Mouse (Mus musculus): Measurements from ENCODE around the gene Qrich1. TPM values are rescaled to one million over a fixed set of nuclear protein-coding genes. Genes with fewer than 3 reads are reported as not detected.

Qrich1 gene
- polyA plus RNA-seq (2016; fragmentation: Nextera tagmentation; extraction: Ambion mirVana) = 156 and 159 TPM in 2 replicates

- peaks cover 24% of the 10 kb centered on the region for H3K4me1 ChIP-seq (replicated peaks)
Measured at GRCm38 (mm10) chr9:108516380-108517251, at the start of gene Qrich1. TSS of gene Qrich1 (plus strand) at chr9:108516806.

GRCm38 (mm10) chr9:108469430-108469829 is 47.2 kb upstream of the Qrich1 start:
- Histone ChIP-seq H3K9ac (replicated peaks) (no peak overlapping the region), H3K27ac (no peak overlapping the region), H3K9me3 (peaks cover 3% of the 10 kb centered on the region; the same call in 1 of the 2 replicates), H3K4me1 (replicated peaks) (no peaks in the 10 kb centered on the region), H3K36me3 (peaks cover 34% of the 10 kb centered on the region), H3K4me3 (replicated peaks) (no peak overlapping the region), H3K27me3 (no peaks in the 10 kb centered on the region), H3K4me2 (no peak overlapping the region)
- WGBS = 79% methylated on average over 5 of the region's 5 CpGs
- no peak for ATAC-seq (ENCODE audit: insufficient number of reproducible peaks, insufficient read depth, low FRiP score, low TSS enrichment, low read depth)

More at GRCm38 (mm10) chr9:108516380-108517251, at the start of gene Qrich1:
- ATAC-seq (ENCODE audit: insufficient number of reproducible peaks, insufficient read depth, low FRiP score, low TSS enrichment, low read depth) = peak; percentile 96
- WGBS = under 1% methylated on average over 51 of the region's 55 CpGs
- no peaks in the 10 kb centered on the region for H3K9me3 ChIP-seq
- peak within 1 kb of the TSS; percentile 63 for H3K4me3 ChIP-seq (replicated peaks)
- H3K27me3 ChIP-seq = no peaks in the 10 kb centered on the region
- H3K4me2 ChIP-seq = peak within 1 kb of the TSS; percentile 72
- peak within 1 kb of the TSS; percentile 99 for H3K27ac ChIP-seq
- peak within 1 kb of the TSS; percentile 97 for H3K9ac ChIP-seq (replicated peaks)
- peaks cover 50% of the 10 kb centered on the region for H3K36me3 ChIP-seq

- H3K27ac ChIP-seq = no peak overlapping the region
- H3K27me3 ChIP-seq = no peaks in the 10 kb centered on the region
- peaks cover 30% of the 10 kb centered on the region for H3K36me3 ChIP-seq
- no peak overlapping the region for H3K4me3 ChIP-seq (replicated peaks)
- H3K4me1 ChIP-seq (replicated peaks) = no peaks in the 10 kb centered on the region
- H3K9me3 ChIP-seq = peaks cover 3% of the 10 kb centered on the region; the same call in 1 of the 2 replicates
- no peak for ATAC-seq (ENCODE audit: insufficient number of reproducible peaks, insufficient read depth, low FRiP score, low TSS enrichment, low read depth)
- H3K4me2 ChIP-seq = no peak overlapping the region
- WGBS = 68% methylated on average over 4 of the region's 4 CpGs
- H3K9ac ChIP-seq (replicated peaks) = no peak overlapping the region
Measured at GRCm38 (mm10) chr9:108469845-108470244, 46.8 kb upstream of the Qrich1 start.

GRCm38 (mm10) chr9:108474528-108474927 is 42.1 kb upstream of the Qrich1 start:
- Histone ChIP-seq H3K4me3 (replicated peaks) (no peak overlapping the region), H3K9ac (replicated peaks) (no peak overlapping the region), H3K4me2 (no peak overlapping the region), H3K27me3 (no peaks in the 10 kb centered on the region), H3K27ac (no peak overlapping the region), H3K36me3 (no peaks in the 10 kb centered on the region), H3K9me3 (no peaks in the 10 kb centered on the region), H3K4me1 (replicated peaks) (peaks cover 7% of the 10 kb centered on the region)
- ATAC-seq (ENCODE audit: insufficient number of reproducible peaks, insufficient read depth, low FRiP score, low TSS enrichment, low read depth) = no peak
- 53% methylated on average over 1 of the region's 1 CpGs for WGBS

DNA sequence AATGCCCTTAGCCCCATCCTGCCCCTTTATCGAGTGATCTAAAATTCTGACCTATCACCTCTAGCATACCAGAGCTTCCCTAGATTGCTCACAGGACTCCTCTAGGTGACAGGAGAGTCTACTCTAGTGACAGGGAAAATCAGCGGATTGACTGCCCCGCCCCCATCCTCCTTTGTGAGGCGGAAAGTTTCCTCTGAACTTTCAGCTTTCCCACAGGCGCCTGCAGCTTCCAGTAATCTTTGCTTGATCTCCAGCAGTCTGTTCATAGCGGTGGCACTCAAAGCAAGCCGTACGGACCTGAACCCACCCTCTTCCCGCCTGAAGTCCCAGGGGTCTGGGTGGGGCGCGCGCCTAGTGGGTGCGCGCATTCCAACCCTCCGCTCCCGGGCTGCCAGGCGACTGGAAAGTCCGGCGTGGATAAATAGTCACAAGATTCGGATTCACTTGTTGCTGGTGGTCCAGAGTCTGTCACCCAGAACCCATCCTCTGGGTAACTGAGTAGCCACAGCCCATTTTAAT is 37.9 kb upstream of the Qrich1 start:
- Histone ChIP-seq H3K4me1 (replicated peaks) (peaks cover 19% of the 10 kb centered on the region), H3K9me3 (no peaks in the 10 kb centered on the region), H3K36me3 (peaks cover 25% of the 10 kb centered on the region), H3K4me3 (replicated peaks) (peak overlapping the region; percentile 53), H3K27me3 (no peaks in the 10 kb centered on the region), H3K9ac (replicated peaks) (peak overlapping the region; percentile 57), H3K4me2 (peak overlapping the region; percentile 91), H3K27ac (peak overlapping the region; percentile 89)
- WGBS = under 1% methylated on average over 20 of the region's 20 CpGs
- ATAC-seq (ENCODE audit: insufficient number of reproducible peaks, insufficient read depth, low FRiP score, low TSS enrichment, low read depth) = peak; percentile 58; the same call in 1 of the 2 replicates

DNA sequence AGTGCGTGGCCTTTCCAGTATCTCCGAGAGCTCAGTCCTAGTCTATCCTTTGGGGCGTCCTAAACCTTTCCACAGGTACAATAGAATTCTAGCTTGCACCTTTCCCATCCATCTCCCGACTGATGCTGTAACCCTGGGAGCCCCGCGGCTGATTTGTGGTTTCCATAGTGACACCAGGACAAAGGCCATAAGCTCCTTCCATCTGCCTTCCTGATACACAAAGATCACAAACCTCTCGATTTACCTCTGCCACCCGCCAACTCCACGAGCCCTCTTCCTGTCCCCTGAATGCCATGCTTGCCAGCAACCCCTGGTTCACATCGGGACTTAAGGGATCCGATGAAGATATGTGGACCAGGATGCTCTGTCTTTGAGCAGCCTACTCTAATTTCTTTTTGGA is 37.4 kb upstream of the Qrich1 start:
- no peaks in the 10 kb centered on the region for H3K9me3 ChIP-seq
- peak overlapping the region; percentile 89 for H3K27ac ChIP-seq
- no peaks in the 10 kb centered on the region for H3K27me3 ChIP-seq
- peaks cover 30% of the 10 kb centered on the region for H3K36me3 ChIP-seq
- 0 out of 2 replicates have a peak, but pooled peaks have one; percentile 7 for ATAC-seq (ENCODE audit: insufficient number of reproducible peaks, insufficient read depth, low FRiP score, low TSS enrichment, low read depth)
- H3K9ac ChIP-seq (replicated peaks) = peak overlapping the region; percentile 57; the same call in 1 of the 2 replicates
- peak overlapping the region; percentile 91 for H3K4me2 ChIP-seq
- peak overlapping the region; percentile 58 for H3K4me3 ChIP-seq (replicated peaks)
- H3K4me1 ChIP-seq (replicated peaks) = peaks cover 19% of the 10 kb centered on the region
- 45% methylated on average over 11 of the region's 11 CpGs for WGBS

DNA sequence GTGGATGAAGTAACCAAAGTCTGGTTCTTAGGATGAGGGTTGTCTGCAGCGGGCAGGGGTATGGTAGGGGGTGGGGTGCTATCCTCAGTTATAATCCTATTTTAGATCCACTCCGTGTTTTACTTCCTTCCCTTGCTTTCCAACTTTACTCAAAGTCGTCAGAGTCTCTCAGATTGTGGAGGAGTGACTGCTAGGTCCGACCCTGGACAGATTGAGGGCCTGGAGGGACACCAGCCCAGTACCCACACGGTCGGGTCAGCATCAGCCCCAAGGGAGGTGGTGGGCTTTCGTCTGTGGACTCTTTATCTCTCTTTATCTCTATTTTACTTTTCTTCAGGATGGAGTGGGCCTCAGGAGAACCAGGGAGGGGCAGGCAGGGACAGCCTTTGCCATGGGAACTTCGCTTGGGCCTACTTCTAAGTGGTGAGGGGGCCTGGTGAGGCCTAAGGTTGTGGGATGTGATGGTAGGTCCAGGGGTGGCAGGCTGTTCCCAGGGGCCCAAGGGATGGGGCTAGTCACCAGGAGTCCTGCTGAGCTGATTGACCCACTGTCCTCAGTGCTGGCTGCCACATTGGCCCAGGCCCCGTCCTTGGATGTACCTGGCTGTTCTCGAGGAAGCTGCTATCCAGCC is 36.8 kb upstream of the Qrich1 start, which contains the start of gene Lamb2:
Gene Lamb2 (plus strand): TSS at position 16 of the 631 bp plus-strand sequence.
- ATAC-seq (ENCODE audit: insufficient number of reproducible peaks, insufficient read depth, low FRiP score, low TSS enrichment, low read depth) = peak; percentile 66
- Histone ChIP-seq H3K9me3 (no peaks in the 10 kb centered on the region), H3K4me3 (replicated peaks) (peak within 1 kb of the TSS; percentile 58), H3K27ac (peak within 1 kb of the TSS; percentile 89), H3K36me3 (peaks cover 36% of the 10 kb centered on the region), H3K4me1 (replicated peaks) (peaks cover 19% of the 10 kb centered on the region), H3K4me2 (peak within 1 kb of the TSS; percentile 91), H3K27me3 (no peaks in the 10 kb centered on the region), H3K9ac (replicated peaks) (peak within 1 kb of the TSS; percentile 73)
- 12% methylated on average over 10 of the region's 10 CpGs for WGBS

- no peaks in the 10 kb centered on the region for H3K9me3 ChIP-seq
- peaks cover 48% of the 10 kb centered on the region for H3K36me3 ChIP-seq
- no peaks in the 10 kb centered on the region for H3K27me3 ChIP-seq
- ATAC-seq (ENCODE audit: insufficient number of reproducible peaks, insufficient read depth, low FRiP score, low TSS enrichment, low read depth) = no peak
- peaks cover 19% of the 10 kb centered on the region for H3K4me1 ChIP-seq (replicated peaks)
- WGBS = 92% methylated on average over 28 of the region's 28 CpGs
- H3K27ac ChIP-seq = peak overlapping the region; percentile 35; the same call in 1 of the 2 replicates
- H3K4me3 ChIP-seq (replicated peaks) = peak overlapping the region; percentile 58
- H3K9ac ChIP-seq (replicated peaks) = peak overlapping the region; percentile 73; the same call in 1 of the 2 replicates
- peak overlapping the region; percentile 91 for H3K4me2 ChIP-seq
Measured at GRCm38 (mm10) chr9:108480813-108481519, 35.6 kb upstream of the Qrich1 start.

GRCm38 (mm10) chr9:108481520-108482210 is 34.9 kb upstream of the Qrich1 start:
- H3K9me3 ChIP-seq = no peaks in the 10 kb centered on the region
- no peak overlapping the region for H3K4me2 ChIP-seq
- peaks cover 19% of the 10 kb centered on the region for H3K4me1 ChIP-seq (replicated peaks)
- no peaks in the 10 kb centered on the region for H3K27me3 ChIP-seq
- 88% methylated on average over 19 of the region's 19 CpGs for WGBS
- H3K27ac ChIP-seq = no peak overlapping the region
- no peak for ATAC-seq (ENCODE audit: insufficient number of reproducible peaks, insufficient read depth, low FRiP score, low TSS enrichment, low read depth)
- no peak overlapping the region for H3K4me3 ChIP-seq (replicated peaks)
- H3K36me3 ChIP-seq = peaks cover 55% of the 10 kb centered on the region
- H3K9ac ChIP-seq (replicated peaks) = 0 out of 2 replicates have a peak overlapping the region, but pooled peaks have one; percentile 12
